Mouse (Mus musculus): ENCODE data around the gene Lbp.

Lbp gene

DNA sequence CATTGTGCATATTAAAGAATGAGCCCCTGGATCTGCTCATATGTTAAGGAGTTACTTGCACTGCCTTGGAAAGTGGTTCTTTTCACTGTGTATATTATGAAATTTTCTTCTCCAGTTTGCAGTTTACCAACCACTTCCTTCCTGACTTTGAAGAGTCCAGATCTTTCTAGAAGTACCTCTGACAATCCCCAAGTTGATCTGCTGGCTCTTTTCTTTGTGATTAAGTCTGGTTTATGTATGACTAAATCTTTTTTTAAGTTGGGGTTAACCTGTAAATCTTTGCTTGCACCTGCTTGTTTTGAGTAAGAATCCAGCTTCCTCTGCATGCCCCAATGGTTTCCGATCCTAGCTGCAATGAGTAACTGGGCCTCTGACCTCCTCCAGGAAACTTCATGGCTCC lies 6.8 kb downstream of the Lbp start:
- DNase-seq (ENCODE audit: low spot score) = no peak

- DNase-seq (ENCODE audit: low spot score) = peak; percentile 73
Observed at GRCm38 (mm10) chr2:158316371-158316770, 10.1 kb downstream of the Lbp start.

DNA sequence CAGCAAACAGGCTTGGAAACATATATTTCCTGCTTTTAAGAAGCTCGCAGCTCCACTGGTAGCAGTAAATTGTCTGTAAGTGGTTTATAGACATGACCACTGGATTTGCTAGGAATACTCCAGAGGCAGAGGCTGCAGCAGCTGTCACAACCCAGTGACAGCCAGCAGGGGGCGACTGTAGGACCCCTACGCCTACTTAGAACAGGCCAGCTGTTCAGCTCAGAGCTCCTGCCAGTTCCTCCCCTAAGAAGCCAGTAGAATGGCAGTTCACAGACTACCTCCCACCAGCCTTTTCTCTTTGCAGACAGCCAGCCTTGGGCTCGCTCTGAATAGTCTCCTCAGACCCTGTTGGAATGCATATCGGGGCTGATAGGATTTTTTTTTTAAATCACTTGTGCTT lies 10.7 kb downstream of the Lbp start:
- peak; percentile 89 for DNase-seq (ENCODE audit: low spot score)

DNA sequence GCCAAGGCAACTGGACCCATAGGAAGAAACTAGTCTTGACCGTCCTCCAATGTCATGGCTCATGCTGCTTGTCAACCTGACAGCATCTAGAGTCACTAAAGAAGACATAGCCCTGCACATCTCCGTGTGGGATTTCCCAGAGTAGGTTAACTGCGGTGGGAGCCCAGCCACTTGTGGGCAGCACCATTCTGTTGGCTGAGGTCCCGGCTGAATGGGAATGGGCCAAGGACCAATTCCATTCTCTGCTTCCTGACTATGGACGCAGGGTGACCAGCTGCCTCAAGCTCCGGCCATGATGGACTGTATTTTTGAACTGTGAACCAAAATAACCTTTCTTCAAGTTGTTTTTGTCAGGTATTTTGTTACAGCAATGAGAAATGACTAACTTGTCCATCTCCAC lies 15.3 kb downstream of the Lbp start:
- no peak for DNase-seq (ENCODE audit: low spot score)

GRCm38 (mm10) chr2:158322845-158323244 lies 16.6 kb downstream of the Lbp start:
- no peak for DNase-seq (ENCODE audit: low spot score)

GRCm38 (mm10) chr2:158324531-158325190 lies 18.4 kb downstream of the Lbp start:
- peak; percentile 79 for DNase-seq (ENCODE audit: low spot score)

GRCm38 (mm10) chr2:158325609-158326008 lies 19.3 kb downstream of the Lbp start:
- no peak for DNase-seq (ENCODE audit: low spot score)

DNA sequence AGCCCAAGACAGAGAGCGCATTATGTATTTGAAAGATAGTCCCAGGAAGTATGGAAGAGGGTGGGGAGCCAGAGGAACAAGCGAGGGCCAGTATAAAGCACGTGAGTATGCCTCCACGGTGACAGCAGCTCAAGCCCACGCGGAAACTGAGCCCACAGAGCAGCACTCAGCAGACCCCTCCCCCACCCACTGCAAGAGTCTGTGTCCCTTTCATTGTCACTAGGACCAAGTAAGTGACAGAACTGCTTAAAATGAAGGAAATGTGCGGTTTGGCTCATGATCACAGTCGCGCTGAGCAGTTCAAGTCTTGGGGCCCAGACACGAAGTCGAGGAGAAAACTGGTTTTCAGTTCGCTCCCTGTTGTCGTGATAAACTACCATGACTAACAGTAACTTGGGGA lies 28.1 kb downstream of the Lbp start:
- DNase-seq (ENCODE audit: low spot score) = no peak

- no peak for DNase-seq (ENCODE audit: low spot score)
Observed at GRCm38 (mm10) chr2:158337698-158338097, 31.4 kb downstream of the Lbp start.

DNA sequence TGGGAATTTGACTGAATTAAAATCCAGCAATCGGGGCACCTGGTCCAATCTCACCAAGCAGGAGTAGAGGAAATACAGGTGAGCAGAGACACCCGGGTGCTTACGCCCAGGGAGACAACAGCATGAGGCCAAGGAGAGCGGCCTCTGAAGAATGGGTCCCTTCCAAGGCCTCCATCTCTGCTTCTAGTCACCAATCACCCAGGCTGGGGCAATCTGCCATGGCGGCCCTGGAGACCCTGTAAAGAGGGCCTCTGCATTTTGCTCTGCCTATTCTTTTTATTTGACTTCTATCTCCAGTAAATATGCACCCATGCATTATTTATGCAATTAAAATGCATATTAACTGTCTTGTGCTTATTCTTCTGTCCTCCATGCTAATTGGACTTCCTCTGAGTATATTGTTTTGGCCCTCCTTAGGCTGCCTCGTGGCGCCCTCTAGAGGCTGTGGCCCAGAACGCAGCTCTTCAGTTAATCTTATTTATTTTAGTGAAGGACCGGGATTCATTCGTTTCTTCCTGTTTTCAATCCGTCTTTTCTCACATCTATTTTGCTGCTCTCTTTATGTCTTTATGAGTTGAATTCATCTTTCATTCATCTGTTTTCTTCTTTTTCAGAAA lies 33.8 kb downstream of the Lbp start:
- peak; percentile 88 for DNase-seq (ENCODE audit: low spot score)

DNA sequence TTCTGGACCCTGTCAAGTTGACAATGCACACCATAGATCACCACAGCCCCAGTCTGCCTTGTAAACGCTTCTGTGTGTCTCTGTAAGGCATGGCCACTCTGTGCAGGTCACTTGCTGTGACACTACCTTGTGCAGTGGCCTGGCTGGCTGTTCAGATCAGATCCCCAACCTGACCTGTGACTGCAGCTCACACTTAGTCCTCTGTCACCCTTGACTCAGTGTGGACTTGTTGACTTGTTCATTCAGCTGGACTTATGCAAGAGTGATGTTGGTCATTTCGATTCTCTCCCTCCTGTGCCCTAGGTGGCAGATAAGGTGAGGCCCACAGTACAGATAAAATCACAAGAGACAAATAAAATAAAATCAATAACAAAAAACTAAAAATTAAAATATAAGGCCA lies 35.0 kb downstream of the Lbp start:
- no peak for DNase-seq (ENCODE audit: low spot score)

DNA sequence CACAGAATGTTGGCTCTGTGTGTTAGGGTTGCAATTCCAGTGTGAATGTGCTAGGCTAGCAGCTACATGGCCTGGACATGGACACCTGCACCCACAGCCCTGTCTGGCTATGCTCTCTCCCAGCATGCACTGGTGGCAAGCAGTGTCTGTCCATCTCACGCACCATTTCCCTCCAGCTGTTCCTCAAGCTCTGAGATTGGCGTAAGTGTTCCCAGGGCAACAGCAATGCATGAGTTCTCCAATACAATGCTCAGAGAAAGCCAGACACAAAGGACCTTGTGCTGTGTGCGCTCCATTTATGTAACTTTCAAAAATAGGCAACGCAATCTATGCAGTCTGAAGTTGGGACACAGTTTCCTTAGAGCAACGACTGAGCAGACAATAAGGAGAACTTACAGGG lies 37.2 kb downstream of the Lbp start:
- peak; percentile 92 for DNase-seq (ENCODE audit: low spot score)

- no peak for DNase-seq (ENCODE audit: low spot score)
Observed at GRCm38 (mm10) chr2:158346467-158346866, 40.2 kb downstream of the Lbp start.

DNA sequence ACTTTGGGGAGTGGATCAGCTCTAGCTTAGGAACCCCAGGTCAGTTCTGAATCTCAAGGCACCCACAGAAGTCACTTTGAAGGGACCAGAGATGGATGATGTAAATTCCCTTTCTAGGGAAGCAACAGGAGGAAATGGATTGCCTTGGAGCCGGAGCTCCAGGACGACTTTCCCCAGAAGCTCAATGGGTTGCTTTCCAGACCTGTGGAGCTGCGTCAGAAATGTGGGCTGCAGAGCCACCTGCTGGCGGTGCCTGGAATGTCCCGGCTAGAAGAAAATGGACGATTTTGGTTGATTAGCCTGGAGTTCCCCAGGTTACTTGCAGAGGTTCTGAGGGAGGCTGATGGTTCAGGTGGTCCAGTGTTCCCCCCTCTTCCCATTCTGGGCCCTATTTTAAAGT lies 41.6 kb downstream of the Lbp start:
- peak; percentile 88 for DNase-seq (ENCODE audit: low spot score)

DNA sequence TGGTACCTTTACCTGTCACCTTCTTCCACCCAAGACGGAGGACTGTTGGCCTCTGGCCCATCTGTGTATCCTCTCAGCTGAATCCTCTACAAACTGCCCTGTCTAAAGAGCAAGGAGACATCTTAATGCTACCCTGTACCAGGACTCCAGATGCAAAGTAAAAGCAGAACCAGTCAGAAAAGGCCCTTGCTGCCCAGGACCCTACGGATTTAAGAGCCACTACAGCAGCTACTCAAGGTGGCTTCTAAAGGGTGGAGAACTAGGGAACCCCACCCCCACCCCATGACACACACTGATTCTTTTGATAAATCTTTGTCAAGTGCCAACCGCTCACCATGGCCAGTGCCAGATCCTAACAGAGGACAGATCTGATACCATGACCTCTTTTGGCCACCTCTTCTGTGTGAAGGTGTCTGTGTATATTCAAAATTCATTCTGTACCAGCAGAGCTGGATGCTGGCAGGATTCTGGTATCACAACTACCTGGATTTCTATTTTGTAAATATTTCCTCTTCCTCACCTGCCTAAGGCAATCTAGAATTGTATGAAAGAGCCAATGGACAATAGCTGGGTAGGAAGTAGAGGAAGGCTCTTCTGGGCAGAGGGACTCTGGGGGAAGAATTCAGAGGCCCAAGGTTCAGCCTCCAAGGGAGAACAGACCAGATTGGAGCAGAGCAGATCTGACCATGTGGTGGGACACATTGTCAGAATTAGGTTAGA lies 46.7 kb downstream of the Lbp start:
- no peak for DNase-seq (ENCODE audit: low spot score)

GRCm38 (mm10) chr2:158354348-158355114 lies 48.2 kb downstream of the Lbp start:
- DNase-seq (ENCODE audit: low spot score) = no peak

GRCm38 (mm10) chr2:158355238-158355637 lies 48.9 kb downstream of the Lbp start:
- DNase-seq (ENCODE audit: low spot score) = no peak

DNA sequence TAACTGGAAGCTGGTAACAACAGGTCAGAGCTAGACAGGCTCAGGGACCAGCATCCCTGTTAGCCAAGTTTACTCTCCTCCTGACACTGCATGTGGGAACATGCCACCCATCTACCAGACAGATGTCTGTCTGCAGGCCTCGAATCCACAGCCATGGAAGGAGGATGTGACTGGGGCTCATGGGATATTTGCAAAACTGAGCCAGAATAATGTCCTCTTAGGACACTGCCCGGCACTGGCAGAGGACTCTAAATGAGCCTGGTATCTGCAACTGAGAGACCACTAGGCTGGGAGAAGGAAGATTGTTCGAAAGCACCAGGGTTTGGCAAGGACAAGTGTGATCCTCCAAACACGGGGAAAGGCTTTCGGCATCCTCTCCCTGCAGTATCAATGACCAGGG lies 49.8 kb downstream of the Lbp start:
- DNase-seq (ENCODE audit: low spot score) = no peak

- DNase-seq (ENCODE audit: low spot score) = no peak
Observed at GRCm38 (mm10) chr2:158359757-158360620, 53.7 kb downstream of the Lbp start.

DNA sequence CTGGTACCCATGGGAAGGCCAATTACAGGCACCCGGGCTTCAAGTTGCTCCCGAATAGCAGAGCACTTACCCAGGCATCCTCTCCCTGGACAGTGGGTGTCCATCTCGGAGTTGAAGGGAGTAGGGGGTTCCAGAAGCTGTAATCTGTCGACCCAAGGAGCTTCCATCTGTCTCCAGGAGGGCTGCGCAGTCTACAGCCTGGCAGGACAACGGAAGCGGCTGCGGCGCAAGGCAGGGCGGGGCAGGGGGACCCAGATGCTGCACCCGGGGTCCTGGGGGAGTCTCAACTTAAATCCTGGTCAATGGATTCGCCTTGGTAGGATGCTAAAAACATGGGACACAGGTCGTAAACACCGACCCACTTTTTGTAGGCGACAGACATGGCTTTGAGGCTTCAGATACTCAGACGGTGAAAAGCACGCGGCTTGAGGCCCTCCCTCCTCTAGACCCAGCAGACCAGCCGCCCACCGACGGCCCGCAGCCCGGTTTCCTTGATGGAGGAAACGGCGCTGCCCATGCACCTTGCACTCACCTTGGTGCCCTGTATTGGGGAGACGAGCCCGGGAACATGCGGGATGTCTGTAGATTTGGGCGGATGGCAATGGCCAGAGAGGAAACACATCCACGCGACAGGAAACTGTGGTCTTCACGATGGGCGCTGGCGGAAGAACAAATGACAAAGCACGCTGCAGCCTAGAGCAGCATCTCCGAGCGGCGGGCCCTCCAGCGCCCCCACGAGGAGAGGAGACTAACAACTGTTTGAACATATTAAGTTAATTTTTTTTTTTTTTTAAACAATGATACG lies 54.8 kb downstream of the Lbp start:
- DNase-seq (ENCODE audit: low spot score) = peak; percentile 95

Measured in retina, embryonic 14.5 days (tissue).